8 mouse cellular contexts compared by ENCODE assay signal in genomic region chr11:62496151-62496715, GRCm38 (mm10). TPM values are rescaled to one million over a fixed set of nuclear protein-coding genes. Genes with fewer than 3 reads are reported as not detected.
A peak's percentile ranks its signal among the peaks of the same experiment; 100 is the strongest.
DNase-seq lines count a peak whose midpoint lies in the region; ATAC-seq and TF ChIP-seq lines count a peak whose summit lies in the region.

No protein-coding gene starts in this region.

- no peak overlapping the region for H3K4me2 ChIP-seq in lung, embryonic 14.5 days

- TF ChIP-seq CTCF in lung, embryonic 14.5 days (IDR thresholded peaks at IDR 0.05; ENCODE audit: low read depth), result peak; percentile 72

- no peaks in the 10 kb centered on the region for H3K9me3 ChIP-seq in lung, embryonic 14.5 days (ENCODE audit: low read depth, low read length)

- H3K36me3 ChIP-seq in lung, embryonic 14.5 days (ENCODE audit: insufficient read depth), result no peaks in the 10 kb centered on the region

- peaks cover 13% of the 10 kb centered on the region for H3K4me1 ChIP-seq in lung, embryonic 14.5 days (ENCODE audit: insufficient read depth)

- WGBS in lung, embryonic 14.5 days, result 61% methylated on average over 5 of the region's 5 CpGs

- H3K9ac ChIP-seq in lung, embryonic 14.5 days, result no peak overlapping the region

- DNase-seq in cerebellum, postnatal 10 days, result peak; percentile 60 to 67
- DNase-seq in urinary bladder, postnatal 25 days (ENCODE audit: low spot score), result peak; percentile 33
- DNase-seq in urinary bladder, postnatal 4 days (ENCODE audit: low spot score in 2 of 2), result no peak
- peak; percentile 47 for DNase-seq in lung, embryonic 14.5 days
- peak; percentile 58 for DNase-seq in thymus, postnatal 14 days
- DNase-seq in ovary, postnatal 10 days (ENCODE audit: low spot score), result no peak

- no peak overlapping the region for H3K27ac ChIP-seq in lung, embryonic 14.5 days (ENCODE audit: low read depth)

- no peaks in the 10 kb centered on the region for H3K27me3 ChIP-seq in lung, embryonic 14.5 days (ENCODE audit: insufficient read depth, low read length)

- H3K4me3 ChIP-seq in lung, embryonic 14.5 days (ENCODE audit: low read depth, low read length), result no peak overlapping the region

- ATAC-seq in cerebellum, adult (ENCODE audit: insufficient number of reproducible peaks, low FRiP score, low TSS enrichment), result no peak
- peak; percentile 88 for ATAC-seq in erythroblast, adult 5-6 weeks (replicated peaks; ENCODE audit: low FRiP score, poor library complexity, severe bottlenecking)
- ATAC-seq in lung, embryonic 14.5 days (ENCODE audit: insufficient read depth), result no peak

RNA-seq across cellular contexts. Expression of gene Ncor1, which starts 37.9 kb away (rescaled TPM):
- 149 and 283 TPM in 2 replicates for total RNA-seq in erythroblast, adult 5-6 weeks (2015; ENCODE audit: low replicate concordance)
- total RNA-seq in erythroblast, adult 5-6 weeks (2017; ENCODE audit: low replicate concordance), result 146 and 152 TPM in 2 replicates
- 177 TPM in 2 replicates for polyA plus RNA-seq in lung, embryonic 14.5 days (2014; fragmentation: Nextera tagmentation; extraction: Ambion mirVana)

RNA-seq across cellular contexts. Expression of gene Pigl, which starts 38.0 kb away (rescaled TPM):
- total RNA-seq in erythroblast, adult 5-6 weeks (2015; ENCODE audit: low replicate concordance), result 0.38 and 2.5 TPM in 2 replicates
- total RNA-seq in erythroblast, adult 5-6 weeks (2017; ENCODE audit: low replicate concordance), result 1.1 TPM in 2 replicates
- polyA plus RNA-seq in lung, embryonic 14.5 days (2014; fragmentation: Nextera tagmentation; extraction: Ambion mirVana), result 9.6 and 11.5 TPM in 2 replicates

RNA-seq across cellular contexts. Expression of gene Cenpv, which starts 42.8 kb away (rescaled TPM):
- 1.7 and 9.6 TPM in 2 replicates for total RNA-seq in erythroblast, adult 5-6 weeks (2015; ENCODE audit: low replicate concordance)
- 5.7 and 14.6 TPM in 2 replicates for total RNA-seq in erythroblast, adult 5-6 weeks (2017; ENCODE audit: low replicate concordance)
- polyA plus RNA-seq in lung, embryonic 14.5 days (2014; fragmentation: Nextera tagmentation; extraction: Ambion mirVana), result 18.2 and 18.9 TPM in 2 replicates

RNA-seq across cellular contexts. Expression of gene Ubb, which starts 54.7 kb away (rescaled TPM):
- 1,189 and 1,264 TPM in 2 replicates for total RNA-seq in erythroblast, adult 5-6 weeks (2015; ENCODE audit: low replicate concordance)
- 1,425 and 1,690 TPM in 2 replicates for total RNA-seq in erythroblast, adult 5-6 weeks (2017; ENCODE audit: low replicate concordance)
- polyA plus RNA-seq in lung, embryonic 14.5 days (2014; fragmentation: Nextera tagmentation; extraction: Ambion mirVana), result 2,928 and 2,952 TPM in 2 replicates

Comparison
In these comparisons a context has a peak if more than half of its experiments do, and no peak if none do; other contexts are left out.
1. DNase-seq: peak in cerebellum, postnatal 10 days (2 of 2), urinary bladder, postnatal 25 days (single experiment), lung, embryonic 14.5 days (single experiment) and thymus, postnatal 14 days (single experiment); none in urinary bladder, postnatal 4 days (0 of 2) and ovary, postnatal 10 days (single experiment).